Mouse (Mus musculus) kidney, postnatal 10 days (tissue): ENCODE results near the gene Ezh2.
"Not testable (repeated sequence)": the region's sequence is repeated elsewhere in the genome, so short reads cannot be mapped to it uniquely, and the experiment has no call there.

Source experiments
- DNase-seq: peaks from one replicate; pipeline ENCODE4 v3.0.0; 2021; ENCODE audit warnings: mixed read lengths

Ezh2 gene

GRCm38 (mm10) chr6:47594926-47595623, at the start of gene Ezh2:
Gene Ezh2, minus strand, starts transcription at chr6:47595341.
- DNase-seq, result peak; percentile 98

GRCm38 (mm10) chr6:47636527-47637076, 41.5 kb upstream of the Ezh2 start:
- DNase-seq, result no peak

DNA sequence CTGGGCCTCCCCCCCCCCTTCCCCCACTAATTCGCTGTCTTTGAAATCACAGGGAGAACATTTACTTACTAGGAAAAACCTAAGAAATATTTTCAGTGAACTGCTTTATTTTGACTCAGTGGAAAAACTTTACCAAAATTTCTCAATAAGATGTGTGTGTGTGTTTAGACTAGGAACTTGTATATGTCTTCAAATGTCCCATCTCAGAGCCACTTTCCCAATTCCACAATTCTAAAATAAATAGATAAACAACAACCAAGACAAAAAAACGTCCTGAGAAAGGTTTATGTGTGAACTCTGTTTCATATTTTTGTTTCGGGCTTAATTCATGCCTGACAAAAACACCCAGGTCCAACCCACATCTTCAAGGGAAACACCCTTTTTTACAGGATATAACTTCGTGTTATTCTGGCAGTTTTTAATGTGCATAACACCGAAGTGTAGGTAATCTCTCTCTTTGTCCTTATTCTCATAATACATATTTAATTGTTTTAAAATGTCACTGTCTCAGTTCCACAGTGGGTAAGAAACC, 40.9 kb upstream of the Ezh2 start:
- DNase-seq, result no peak

GRCm38 (mm10) chr6:47635207-47635994, 40.3 kb upstream of the Ezh2 start:
- DNase-seq, result no peak

DNA sequence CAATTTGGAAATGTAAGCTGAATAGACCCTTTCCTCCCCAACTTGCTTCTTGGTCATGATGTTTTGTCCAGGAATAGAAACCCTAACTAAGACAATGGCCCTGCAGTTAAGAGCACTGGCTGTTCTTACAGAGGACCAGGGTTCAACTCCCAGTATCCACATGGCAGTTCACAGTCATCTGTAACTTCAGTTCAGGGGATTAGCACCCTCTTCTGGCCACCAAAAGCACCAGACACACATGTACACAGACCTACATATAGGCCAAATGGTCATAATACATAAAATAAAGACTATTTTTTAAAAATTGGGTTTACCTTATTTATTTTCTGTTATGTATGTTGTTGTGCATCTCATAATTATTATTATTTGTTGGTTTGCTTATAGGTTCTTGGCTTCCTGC, 38.3 kb upstream of the Ezh2 start:
- no peak for DNase-seq

GRCm38 (mm10) chr6:47630061-47630460, 34.9 kb upstream of the Ezh2 start:
- DNase-seq, result not testable (repeated sequence)

DNA sequence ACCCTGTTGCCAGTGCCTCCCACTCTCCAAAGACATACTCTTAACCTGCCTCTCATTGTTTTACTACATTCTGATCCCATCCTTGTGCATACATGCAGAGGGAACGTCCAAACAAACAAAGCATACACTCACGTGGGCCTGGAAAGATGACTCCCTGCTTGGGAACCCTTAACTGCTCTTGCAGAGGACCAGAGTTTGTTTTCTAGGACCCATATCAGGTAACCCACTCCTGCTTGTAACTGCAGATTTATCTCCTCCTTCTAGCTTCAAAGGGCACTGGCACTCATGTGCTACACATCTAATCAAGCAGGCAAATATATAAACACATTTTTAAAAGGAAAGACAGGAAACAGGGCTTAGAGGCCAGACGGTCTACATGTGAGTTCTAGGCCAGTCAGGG, 32.8 kb upstream of the Ezh2 start:
- DNase-seq, result no peak

- DNase-seq, result not testable (repeated sequence)
Measured at GRCm38 (mm10) chr6:47626976-47627375, 31.8 kb upstream of the Ezh2 start.

GRCm38 (mm10) chr6:47621039-47621438, 25.9 kb upstream of the Ezh2 start:
- no peak for DNase-seq

GRCm38 (mm10) chr6:47608306-47608705, 13.2 kb upstream of the Ezh2 start:
- DNase-seq, result not testable (repeated sequence)

GRCm38 (mm10) chr6:47601931-47602330, 6.8 kb upstream of the Ezh2 start:
- no peak for DNase-seq

- DNase-seq, result peak; percentile 16
Measured at GRCm38 (mm10) chr6:47595696-47596095, 555 bp upstream of the Ezh2 start.

GRCm38 (mm10) chr6:47594141-47594835, 853 bp downstream of the Ezh2 start:
- DNase-seq, result peak; percentile 81

DNA sequence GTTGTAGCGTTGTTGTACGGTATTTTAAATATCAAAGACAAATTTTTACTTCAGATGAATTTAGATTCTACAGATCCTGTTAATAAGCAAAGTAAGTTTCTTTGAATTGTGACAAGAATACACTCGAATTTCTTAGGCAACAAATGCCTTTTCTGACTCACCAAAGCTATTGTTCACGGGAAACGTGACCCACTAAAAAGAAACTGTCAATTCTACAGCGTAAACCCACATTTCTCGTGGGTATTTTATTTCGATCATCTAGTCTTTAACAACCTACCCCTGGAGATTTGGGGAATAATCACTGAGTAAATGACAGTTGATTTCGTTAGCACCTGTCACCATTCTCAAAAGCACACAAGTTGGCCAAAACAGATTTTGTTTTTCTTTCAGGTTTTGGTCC, 1.6 kb downstream of the Ezh2 start:
- no peak for DNase-seq

GRCm38 (mm10) chr6:47587332-47587731, 7.8 kb downstream of the Ezh2 start:
- DNase-seq, result not testable (repeated sequence)

DNA sequence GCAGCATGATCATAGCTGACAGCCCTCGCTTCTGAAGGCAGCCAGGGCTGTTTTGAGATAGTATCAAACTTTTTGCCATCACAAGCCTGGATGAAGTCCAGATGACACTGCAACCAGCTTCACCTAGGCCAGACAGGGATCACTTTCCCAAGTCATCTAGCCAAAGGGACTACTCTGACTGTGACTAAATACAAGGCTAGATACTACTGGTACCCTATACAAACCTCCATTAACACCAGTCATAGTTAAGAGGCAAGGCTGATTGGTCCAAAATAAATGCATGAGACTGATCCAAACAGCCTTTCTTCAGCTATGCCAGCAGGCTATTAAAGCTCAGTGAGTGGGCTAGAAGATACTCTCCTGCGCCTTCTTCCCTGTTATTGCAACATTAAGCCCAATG, 22.3 kb downstream of the Ezh2 start:
- DNase-seq, result no peak

DNA sequence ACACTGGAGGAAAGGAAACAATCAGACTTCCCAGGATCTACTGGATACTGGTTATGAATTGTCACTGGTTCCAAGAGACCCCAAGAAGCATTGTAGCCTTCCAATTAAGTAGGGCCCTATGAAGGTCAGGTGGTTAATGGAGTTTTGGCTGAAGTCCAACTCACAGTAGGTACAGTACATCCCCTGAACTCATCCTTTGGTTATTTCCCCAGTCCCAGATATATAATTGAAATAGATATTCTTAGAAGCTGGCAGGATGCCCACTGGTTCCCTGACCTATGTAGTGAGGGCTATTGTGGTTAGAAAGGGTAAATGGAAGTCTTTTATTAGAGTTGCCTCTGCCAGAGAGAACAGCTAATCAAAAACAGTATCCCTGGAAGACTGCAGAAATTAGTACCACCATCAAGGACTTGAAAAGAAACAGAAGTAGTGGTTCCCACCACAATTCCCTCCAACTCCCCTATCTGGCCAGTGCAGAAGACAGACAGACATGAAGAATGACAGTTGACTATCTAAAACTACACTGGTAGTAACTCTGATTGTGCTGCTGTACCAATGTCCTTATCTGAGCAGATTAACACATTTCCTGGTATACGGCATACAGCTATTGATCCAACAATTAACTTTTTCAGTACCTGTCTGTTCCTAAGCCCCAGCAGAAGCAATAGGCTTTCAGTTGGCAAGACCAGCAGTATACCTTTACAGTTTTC, 29.7 kb downstream of the Ezh2 start:
- DNase-seq, result no peak

GRCm38 (mm10) chr6:47561426-47561825, 33.7 kb downstream of the Ezh2 start:
- no peak for DNase-seq

DNA sequence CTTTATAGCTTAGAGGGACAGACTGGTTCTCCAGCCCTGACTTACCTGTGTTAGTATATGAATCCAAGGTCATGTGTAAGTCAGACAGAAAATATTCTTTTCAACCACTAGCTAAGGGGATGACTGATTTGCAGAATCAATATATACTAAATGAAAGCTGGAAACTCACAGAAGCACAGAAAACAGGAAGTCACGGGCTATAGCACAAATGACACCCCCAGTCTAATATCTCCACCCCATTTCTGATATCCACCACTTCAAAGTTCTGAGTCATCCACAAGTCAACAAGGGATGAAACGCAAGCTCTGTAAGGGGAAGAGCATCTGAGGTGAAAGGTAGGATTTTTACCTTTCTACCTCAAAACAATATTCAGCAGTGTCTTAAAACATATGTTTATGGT, 34.3 kb downstream of the Ezh2 start:
- DNase-seq, result no peak

GRCm38 (mm10) chr6:47560407-47560806, 34.7 kb downstream of the Ezh2 start:
- no peak for DNase-seq

GRCm38 (mm10) chr6:47559287-47559686, 35.9 kb downstream of the Ezh2 start:
- peak; percentile 24 for DNase-seq

- no peak for DNase-seq
Measured at GRCm38 (mm10) chr6:47552280-47552679, 42.9 kb downstream of the Ezh2 start.
